ENCODE assay signal across 25 mouse cellular contexts in genomic region chr13:6503761-6504160, GRCm38 (mm10). TPM values are rescaled to one million over a fixed set of nuclear protein-coding genes. Genes with fewer than 3 reads are reported as not detected.
DNase-seq lines count a peak whose midpoint lies in the region; ATAC-seq lines count a peak whose summit lies in the region.
"Had no signal": no experiment of that assay in that cellular context is flagged by ENCODE, and none has a peak within 500 bp of the region (broad histone marks: within the 10 kb centered on the region; RNA-seq: fewer than 3 reads in every experiment).

No protein-coding gene starts in this region.

- no peaks in the 10 kb centered on the region for H3K27me3 ChIP-seq in midbrain, embryonic 14.5 days (ENCODE audit: control insufficient read depth, insufficient read depth, low read length)
- no peaks in the 10 kb centered on the region for H3K27me3 ChIP-seq in intestine, embryonic 15.5 days (replicated peaks)
- H3K27me3 ChIP-seq: embryonic facial prominence, embryonic 13.5 days; embryonic facial prominence, embryonic 15.5 days; forebrain, embryonic 12.5 days had no signal

- 91% methylated on average over 2 of the region's 2 CpGs for WGBS in midbrain, embryonic 14.5 days
- 91% methylated on average over 2 of the region's 2 CpGs for WGBS in intestine, embryonic 15.5 days

- no peaks in the 10 kb centered on the region for H3K36me3 ChIP-seq in midbrain, embryonic 14.5 days (ENCODE audit: control insufficient read depth, insufficient read depth, low read length)
- no peaks in the 10 kb centered on the region for H3K36me3 ChIP-seq in intestine, embryonic 15.5 days
- H3K36me3 ChIP-seq: embryonic facial prominence, embryonic 13.5 days; embryonic facial prominence, embryonic 15.5 days; forebrain, embryonic 10.5 days; forebrain, embryonic 12.5 days had no signal

- DNase-seq in heart, adult 11 months: peak; percentile 40
- no peak for DNase-seq in heart, adult 8-10 months (ENCODE audit: low spot score)
- DNase-seq in midbrain, embryonic 14.5 days: no peak
- no peak for DNase-seq in cerebellum, postnatal 4 days (ENCODE audit: low spot score in 2 of 2)
- DNase-seq: adrenal gland, adult 2 months; adrenal gland, postnatal 10 days; adrenal gland, postnatal 25 days; cerebellum, adult 11 months; cerebellum, adult 18-20 months; cerebellum, adult 8-10 months; cerebellum, adult 9-11 months; cerebellum, postnatal 14 days; cerebellum, postnatal 36 days; embryo, embryonic 11 days had no signal

- H3K4me2 ChIP-seq in midbrain, embryonic 14.5 days (ENCODE audit: low read length): no peak overlapping the region
- H3K4me2 ChIP-seq in intestine, embryonic 15.5 days (replicated peaks): no peak overlapping the region
- H3K4me2 ChIP-seq: embryonic facial prominence, embryonic 13.5 days; embryonic facial prominence, embryonic 15.5 days; forebrain, embryonic 12.5 days had no signal

- no peaks in the 10 kb centered on the region for H3K9me3 ChIP-seq in midbrain, embryonic 14.5 days (ENCODE audit: control insufficient read depth, low read length)
- no peaks in the 10 kb centered on the region for H3K9me3 ChIP-seq in intestine, embryonic 15.5 days
- H3K9me3 ChIP-seq: embryonic facial prominence, embryonic 13.5 days; embryonic facial prominence, embryonic 15.5 days; forebrain, embryonic 10.5 days; forebrain, embryonic 12.5 days had no signal

- no peak overlapping the region for H3K27ac ChIP-seq in midbrain, embryonic 14.5 days (replicated peaks; ENCODE audit: low read depth, low read length)
- no peak overlapping the region for H3K27ac ChIP-seq in intestine, embryonic 15.5 days
- H3K27ac ChIP-seq: embryonic facial prominence, embryonic 13.5 days; embryonic facial prominence, embryonic 15.5 days; forebrain, embryonic 10.5 days; forebrain, embryonic 12.5 days had no signal

- no peaks in the 10 kb centered on the region for H3K4me1 ChIP-seq in midbrain, embryonic 14.5 days (ENCODE audit: control insufficient read depth, insufficient read depth, low read length)
- no peaks in the 10 kb centered on the region for H3K4me1 ChIP-seq in intestine, embryonic 15.5 days (replicated peaks)
- H3K4me1 ChIP-seq: embryonic facial prominence, embryonic 13.5 days; embryonic facial prominence, embryonic 15.5 days; forebrain, embryonic 10.5 days; forebrain, embryonic 12.5 days had no signal

- peak; percentile 94 for ATAC-seq in granulocyte monocyte progenitor cell, adult 5-6 weeks (replicated peaks; ENCODE audit: poor library complexity, severe bottlenecking)
- peak; percentile 94 for ATAC-seq in megakaryocyte, adult 5-6 weeks (ENCODE audit: poor library complexity, severe bottlenecking)
- 0 out of 2 replicates have a peak, but pooled peaks have one; percentile 33 for ATAC-seq in neutrophil, adult 5-6 weeks (ENCODE audit: extremely low read depth, insufficient number of reproducible peaks, low FRiP score, poor library complexity, severe bottlenecking)
- no peak for ATAC-seq in midbrain, embryonic 14.5 days (ENCODE audit: low FRiP score, low TSS enrichment)
- ATAC-seq in intestine, embryonic 15.5 days: no peak
- ATAC-seq: forebrain, embryonic 14.5 days; forebrain, embryonic 16.5 days had no signal

- H3K9ac ChIP-seq in midbrain, embryonic 14.5 days (replicated peaks; ENCODE audit: low read length): no peak overlapping the region
- H3K9ac ChIP-seq in intestine, embryonic 15.5 days: no peak overlapping the region
- H3K9ac ChIP-seq: embryonic facial prominence, embryonic 13.5 days; embryonic facial prominence, embryonic 15.5 days; forebrain, embryonic 12.5 days had no signal

- no peak overlapping the region for H3K4me3 ChIP-seq in midbrain, embryonic 14.5 days (replicated peaks; ENCODE audit: low read depth, low read length)
- H3K4me3 ChIP-seq in intestine, embryonic 15.5 days (replicated peaks): no peak overlapping the region
- H3K4me3 ChIP-seq: embryonic facial prominence, embryonic 13.5 days; embryonic facial prominence, embryonic 15.5 days; erythroblast, embryonic 14.5 days; forebrain, embryonic 10.5 days; forebrain, embryonic 12.5 days had no signal

RNA-seq across cellular contexts. Expression of gene Pitrm1, which starts 44.2 kb away (rescaled TPM):
- total RNA-seq in heart, adult 8-10 months (2022): 10 to 100 TPM; 49.4 to 60.1 (median 58.5) TPM
- total RNA-seq in granulocyte monocyte progenitor cell, adult 5-6 weeks (2014; fragmentation: Nextera tagmentation): 49.8 and 68.7 TPM in 2 replicates
- total RNA-seq in granulocyte monocyte progenitor cell, adult 5-6 weeks (2017): 66.1 and 86.7 TPM in 2 replicates
- 21.9 and 35.8 TPM in 2 replicates for total RNA-seq in megakaryocyte, adult 5-6 weeks (2015)
- total RNA-seq in megakaryocyte, adult 5-6 weeks (2017): 23.7 and 24.1 TPM in 2 replicates
- total RNA-seq in neutrophil, adult 5-6 weeks (2017): 29.1 and 38.2 TPM in 2 replicates
- polyA plus RNA-seq in midbrain, embryonic 14.5 days (2014; fragmentation: Nextera tagmentation; extraction: Ambion mirVana): 42.5 and 63.5 TPM in 2 replicates
- 74.2 and 81.2 TPM in 2 replicates for polyA plus RNA-seq in intestine, embryonic 15.5 days (2015; fragmentation: Nextera tagmentation; extraction: Ambion mirVana)

Comparison
In these comparisons a context has a peak if more than half of its experiments do, and no peak if none do; other contexts are left out.
1. ATAC-seq: peak in granulocyte monocyte progenitor cell, adult 5-6 weeks (single experiment), megakaryocyte, adult 5-6 weeks (single experiment) and neutrophil, adult 5-6 weeks (single experiment); none in midbrain, embryonic 14.5 days (single experiment) and intestine, embryonic 15.5 days (single experiment).